Mouse (Mus musculus) adrenal gland, postnatal 4 days (tissue): ENCODE results near the gene Gmnn. TPM values are rescaled to one million over a fixed set of nuclear protein-coding genes. Genes with fewer than 3 reads are reported as not detected.

Experiments
- DNase-seq, 2 experiments: peaks; one replicate each; pipeline ENCODE4 v3.0.0; 2021 to 2022; ENCODE audit warnings: low spot score in 2 of 2, mixed read lengths in 2 of 2
- total RNA-seq, 2 experiments: library from RNA; stranded (reverse); gene quantifications; 2 replicates each; pipeline ENCODE4 v1.2.3; 2021

The Gmnn gene
- total RNA-seq, 2 experiments from 2014 or later, result 29.1 to 31.7 TPM

GRCm38 (mm10) chr13:24712581-24713130 is 49.1 kb downstream of the Gmnn start:
- DNase-seq, result no peak

GRCm38 (mm10) chr13:24710968-24711367 is 50.8 kb downstream of the Gmnn start:
- DNase-seq, result no peak

- no peak for DNase-seq
Measured at GRCm38 (mm10) chr13:24709656-24710396, 51.9 kb downstream of the Gmnn start.

GRCm38 (mm10) chr13:24702128-24702527 is 59.6 kb downstream of the Gmnn start:
- DNase-seq, result no peak

Other genes with a start within 250 kb of the Gmnn start
- 1 to 10 TPM; 9.1 to 9.7 TPM for gene Ripor2, start 179.7 kb downstream of the Gmnn start, total RNA-seq
- gene Armh2, start 20.7 kb downstream of the Gmnn start, total RNA-seq, result not detected
- gene BC005537, start 39.7 kb upstream of the Gmnn start, total RNA-seq, result 100 to 1,000 TPM; 169 to 181 TPM
- gene Acot13, start 69.6 kb upstream of the Gmnn start, total RNA-seq, result 10 to 100 TPM; 49.6 to 58.0 TPM
- 10 to 100 TPM; 39.4 to 40.7 TPM for gene Tdp2, start 69.8 kb upstream of the Gmnn start, total RNA-seq
- gene D130043K22Rik, start 83.2 kb upstream of the Gmnn start, total RNA-seq, result 1 to 10 TPM; 1.0 to 1.6 TPM
- 10 to 100 TPM; 20.3 to 22.0 TPM for gene Aldh5a1, start 175.7 kb upstream of the Gmnn start, total RNA-seq
- 10 to 100 TPM in 1 of 2 experiments, 1 to 10 TPM in 1; 2.9 to 13.4 TPM for gene Gpld1, start 181.2 kb upstream of the Gmnn start, total RNA-seq